Mouse (Mus musculus) testis, postnatal 10 days (tissue): ENCODE data around the gene Cacna1d.

Source experiments
- DNase-seq: peaks from one replicate; pipeline ENCODE4 v3.0.0; 2021; ENCODE audit warnings: low spot score

Gene Cacna1d

GRCm38 (mm10) chr14:30204526-30204925 lies 286.7 kb downstream of the Cacna1d start:
- no peak for DNase-seq

GRCm38 (mm10) chr14:30200310-30200709 lies 290.9 kb downstream of the Cacna1d start:
- DNase-seq = no peak

- DNase-seq = no peak
Observed at GRCm38 (mm10) chr14:30198882-30199281, 292.4 kb downstream of the Cacna1d start.

GRCm38 (mm10) chr14:30198116-30198515 lies 293.1 kb downstream of the Cacna1d start:
- no peak for DNase-seq

GRCm38 (mm10) chr14:30196959-30197358 lies 294.3 kb downstream of the Cacna1d start:
- DNase-seq = no peak

GRCm38 (mm10) chr14:30196235-30196634 lies 295.0 kb downstream of the Cacna1d start:
- no peak for DNase-seq

- DNase-seq = no peak
Observed at GRCm38 (mm10) chr14:30190308-30190971, 300.8 kb downstream of the Cacna1d start.

GRCm38 (mm10) chr14:30185616-30186274 lies 305.5 kb downstream of the Cacna1d start:
- no peak for DNase-seq

- DNase-seq = no peak
Observed at GRCm38 (mm10) chr14:30184445-30185152, 306.7 kb downstream of the Cacna1d start.

- DNase-seq = no peak
Observed at GRCm38 (mm10) chr14:30184013-30184412, 307.2 kb downstream of the Cacna1d start.

GRCm38 (mm10) chr14:30182624-30183524 lies 308.4 kb downstream of the Cacna1d start:
- no peak for DNase-seq

GRCm38 (mm10) chr14:30178306-30178705 lies 312.9 kb downstream of the Cacna1d start:
- DNase-seq = no peak

GRCm38 (mm10) chr14:30177850-30178249 lies 313.4 kb downstream of the Cacna1d start:
- DNase-seq = peak; percentile 57

GRCm38 (mm10) chr14:30175362-30175761 lies 315.9 kb downstream of the Cacna1d start:
- DNase-seq = no peak

- no peak for DNase-seq
Observed at GRCm38 (mm10) chr14:30172821-30173755, 318.2 kb downstream of the Cacna1d start.

GRCm38 (mm10) chr14:30171593-30171992 lies 319.7 kb downstream of the Cacna1d start:
- no peak for DNase-seq

GRCm38 (mm10) chr14:30171008-30171407 lies 320.2 kb downstream of the Cacna1d start:
- no peak for DNase-seq

- no peak for DNase-seq
Observed at GRCm38 (mm10) chr14:30169455-30169854, 321.8 kb downstream of the Cacna1d start.

GRCm38 (mm10) chr14:30168902-30169301 lies 322.4 kb downstream of the Cacna1d start:
- DNase-seq = peak; percentile 56

GRCm38 (mm10) chr14:30168387-30168786 lies 322.9 kb downstream of the Cacna1d start:
- no peak for DNase-seq

GRCm38 (mm10) chr14:30167606-30168005 lies 323.6 kb downstream of the Cacna1d start:
- DNase-seq = no peak
